Mouse (Mus musculus) thymus, adult 2 months (tissue): ENCODE data around the gene Taok1.

Experiments
- CTCF ChIP-seq: fragments of 200-500 bp; IDR thresholded peaks from 2 replicates; pipeline ENCODE4 v1.5.1; 2012; ENCODE audit warnings: mild to moderate bottlenecking, control low read depth, low read length, moderate library complexity, borderline replicate concordance; ENCODE audit not compliant: control insufficient read depth, poor library complexity, insufficient read depth; ENCODE audit errors: extremely low read depth
- POLR2A ChIP-seq: fragments of 200-500 bp; IDR thresholded peaks from 2 replicates; pipeline ENCODE4 v1.6.1; 2012; ENCODE audit warnings: mild to moderate bottlenecking, low read length, control low read depth, moderate library complexity; ENCODE audit not compliant: control insufficient read depth, poor library complexity, insufficient read depth; ENCODE audit errors: extremely low read depth

- TF ChIP-seq CTCF, result 0 out of 2 replicates have a peak, but pooled peaks have one; percentile 35
- TF ChIP-seq POLR2A, result no peak
These were observed 110.3 kb downstream of the Taok1 start for GRCm38 (mm10) chr11:77497341-77497756.
